Mouse (Mus musculus) thymus, postnatal 10 days (tissue): ENCODE results near the gene Sorl1.

Experiments
- DNase-seq, 2 experiments: peaks; one replicate each; pipeline ENCODE4 v3.0.0; 2021; ENCODE audit warnings: low spot score in 2 of 2

Gene Sorl1

DNA sequence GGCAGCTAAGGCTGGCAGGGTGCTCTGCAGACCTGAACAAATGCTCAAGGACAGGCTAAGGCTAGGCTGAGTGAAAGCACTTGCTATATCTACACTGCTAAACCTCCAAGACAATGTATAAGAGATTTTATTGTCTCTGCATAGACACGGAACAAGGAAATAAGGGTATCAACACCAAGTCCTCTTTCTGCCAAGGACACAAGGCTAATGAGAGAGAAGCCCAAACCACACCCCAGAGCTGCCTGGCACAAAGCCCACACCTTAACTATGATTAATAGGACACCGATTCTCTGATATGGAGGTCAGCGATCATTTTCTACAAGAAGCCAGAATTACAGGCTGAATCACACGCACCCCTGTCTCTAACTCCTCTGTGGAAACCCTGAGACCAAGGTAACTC is 120.0 kb downstream of the Sorl1 start:
- no peak for DNase-seq

DNA sequence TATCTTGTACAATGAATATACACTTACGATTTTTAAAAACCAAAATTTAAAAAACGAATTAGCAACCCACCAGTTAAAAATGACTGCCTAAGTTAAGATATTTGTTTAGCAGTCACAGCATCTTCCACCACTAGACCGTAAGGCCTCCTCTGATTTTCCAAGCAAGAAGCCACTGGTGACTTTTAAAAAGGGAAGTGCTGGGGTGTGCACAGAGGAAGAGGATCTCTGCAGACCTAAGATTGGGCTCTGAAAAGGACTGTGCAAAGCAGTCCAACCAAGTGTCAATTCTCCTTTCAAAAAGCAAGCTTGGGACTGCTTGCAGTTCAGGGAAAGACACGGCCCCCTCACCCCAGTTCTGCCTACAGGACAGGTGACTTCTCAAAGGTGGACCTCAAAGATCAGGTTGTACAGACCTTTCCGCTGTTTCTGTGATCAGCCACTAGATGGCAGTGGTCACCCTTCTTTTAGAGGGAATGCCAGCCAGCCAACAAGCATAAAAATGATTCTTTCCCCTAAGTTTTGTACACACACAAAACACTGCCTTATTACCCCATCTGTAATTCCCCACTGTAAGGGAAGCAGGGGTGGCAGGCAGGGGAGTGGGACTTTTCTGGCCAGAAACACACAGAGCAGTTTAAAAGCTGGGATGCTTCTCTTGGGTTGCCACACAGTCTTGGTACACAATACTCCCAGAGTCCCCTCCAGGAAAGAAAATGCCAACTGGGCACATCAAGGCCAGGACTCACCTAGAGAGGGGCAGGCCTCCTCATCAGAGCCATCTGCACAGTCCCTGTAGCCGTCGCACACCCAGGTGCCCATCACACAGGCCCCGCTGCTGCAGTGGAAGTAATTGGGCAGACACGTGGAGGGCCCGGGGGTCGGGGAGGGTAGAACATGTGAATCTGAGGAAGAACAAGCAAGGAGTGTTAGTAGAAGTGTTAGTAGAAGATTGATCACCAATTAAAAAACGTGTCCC is 124.3 kb downstream of the Sorl1 start:
- peak in 1 of 2 experiments; percentile 68 for DNase-seq

DNA sequence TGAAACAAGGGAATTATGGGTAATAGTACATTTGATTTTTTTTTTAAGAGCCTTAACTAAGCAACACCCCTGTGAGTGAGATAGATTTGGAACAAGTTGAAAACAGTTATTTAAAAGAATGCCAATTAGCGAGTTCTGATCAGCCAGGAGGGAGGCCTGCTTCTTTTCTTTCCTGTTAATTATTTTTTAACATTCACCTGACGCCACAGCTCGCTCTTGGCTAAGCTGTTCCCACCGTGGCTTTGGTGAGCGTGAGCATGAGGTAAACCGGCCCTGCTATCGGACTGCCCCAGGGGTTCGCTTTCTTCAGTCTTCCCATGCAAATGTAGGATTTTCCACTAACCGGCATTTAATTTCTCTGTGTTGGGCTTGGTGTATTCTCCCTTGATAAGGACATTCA is 128.8 kb downstream of the Sorl1 start:
- no peak for DNase-seq

DNA sequence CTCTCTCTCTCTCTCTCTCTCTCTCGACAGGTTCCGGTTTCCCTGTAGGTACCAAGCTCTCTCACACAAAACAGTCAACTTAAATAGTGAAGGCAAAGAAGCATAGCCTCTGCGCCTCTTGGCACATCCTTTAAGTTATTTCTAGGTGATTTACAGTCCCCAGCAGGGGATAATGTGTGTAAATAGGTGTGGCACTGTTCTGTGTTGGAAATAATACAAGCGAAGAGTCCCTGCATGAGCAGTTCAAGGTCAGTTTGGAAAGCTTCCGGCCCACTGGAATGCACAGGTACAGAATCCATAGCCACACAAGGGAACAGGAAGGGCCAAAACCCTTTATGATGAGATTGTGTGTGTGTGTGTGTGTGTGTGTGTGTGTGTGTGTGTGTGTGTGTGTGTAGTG is 130.3 kb downstream of the Sorl1 start:
- DNase-seq, result no peak

DNA sequence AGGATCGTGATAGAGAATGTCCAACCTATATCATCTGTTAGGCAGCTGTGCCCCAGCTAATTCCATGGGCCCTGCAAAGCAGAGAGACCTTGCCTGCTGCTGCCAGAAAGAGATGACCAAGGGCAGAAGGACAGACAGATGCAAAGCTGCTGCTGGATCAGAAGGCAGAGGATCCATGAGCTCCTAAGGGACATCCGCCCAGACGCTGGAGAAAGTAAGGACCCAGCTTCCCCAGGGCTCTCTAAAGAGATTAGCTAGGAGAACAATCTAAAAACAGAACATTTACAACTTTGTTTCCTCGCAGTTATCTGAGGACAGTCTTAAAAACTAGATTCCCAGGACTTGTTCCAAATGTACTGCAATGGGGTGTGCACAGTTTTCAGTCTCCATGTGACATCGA is 131.3 kb downstream of the Sorl1 start:
- no peak for DNase-seq

DNA sequence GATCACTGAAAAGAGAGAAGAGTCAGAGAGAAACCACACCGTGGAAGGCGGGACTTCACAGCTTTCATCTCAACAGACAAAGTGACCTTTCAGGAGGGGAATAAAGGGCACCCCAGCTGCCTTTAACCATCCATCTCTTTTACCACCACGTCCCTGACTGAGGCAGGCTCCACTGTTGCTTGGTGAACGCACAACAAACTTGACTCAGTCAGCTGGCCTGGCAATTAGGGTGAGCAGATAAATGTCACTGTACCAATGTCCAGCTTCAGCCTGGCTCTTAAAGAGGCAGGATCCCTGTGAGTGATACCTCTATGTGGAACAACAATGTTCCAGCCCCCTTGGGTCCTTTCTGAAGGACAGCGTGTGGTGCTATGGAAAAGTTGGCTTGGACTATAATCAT is 138.5 kb downstream of the Sorl1 start:
- DNase-seq, result no peak

DNA sequence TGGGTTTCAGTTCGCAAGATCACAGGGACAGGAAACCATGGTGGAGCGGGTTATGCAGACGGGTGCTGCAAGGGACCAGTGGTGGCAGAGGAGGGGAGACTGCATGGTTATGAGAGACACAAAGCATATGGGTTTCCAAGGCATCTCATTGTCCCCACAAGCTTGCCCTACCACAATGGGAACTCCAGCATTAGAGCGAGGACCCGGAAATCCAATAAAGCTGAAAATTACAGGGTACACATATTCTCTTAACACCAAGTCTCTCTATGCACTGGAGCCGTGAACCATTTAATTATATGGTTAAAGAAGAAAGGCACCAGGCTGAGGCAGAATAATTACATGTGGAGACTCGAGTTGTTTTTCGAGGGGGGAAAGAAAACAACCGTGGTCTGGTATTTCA is 139.0 kb downstream of the Sorl1 start:
- no peak for DNase-seq

DNA sequence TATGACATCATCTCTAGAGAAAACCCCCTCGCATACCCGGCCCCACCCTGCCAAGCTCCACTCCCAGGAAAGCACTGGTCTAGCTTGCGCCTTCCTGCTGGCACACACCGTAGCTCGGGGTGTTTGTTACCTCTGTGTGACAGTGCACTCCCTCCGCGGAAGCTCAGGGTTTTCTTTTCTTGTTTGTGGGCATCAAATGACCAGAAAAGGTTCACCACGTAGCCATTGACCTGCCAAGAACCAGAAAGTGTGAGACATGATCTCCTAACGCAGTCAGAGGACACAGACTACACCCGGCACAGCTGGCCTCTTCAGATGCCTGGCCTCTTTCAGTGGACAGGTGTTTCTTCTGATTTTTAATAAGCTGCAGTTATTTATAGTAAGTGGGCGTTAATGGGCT is 139.8 kb downstream of the Sorl1 start:
- DNase-seq, result no peak

DNA sequence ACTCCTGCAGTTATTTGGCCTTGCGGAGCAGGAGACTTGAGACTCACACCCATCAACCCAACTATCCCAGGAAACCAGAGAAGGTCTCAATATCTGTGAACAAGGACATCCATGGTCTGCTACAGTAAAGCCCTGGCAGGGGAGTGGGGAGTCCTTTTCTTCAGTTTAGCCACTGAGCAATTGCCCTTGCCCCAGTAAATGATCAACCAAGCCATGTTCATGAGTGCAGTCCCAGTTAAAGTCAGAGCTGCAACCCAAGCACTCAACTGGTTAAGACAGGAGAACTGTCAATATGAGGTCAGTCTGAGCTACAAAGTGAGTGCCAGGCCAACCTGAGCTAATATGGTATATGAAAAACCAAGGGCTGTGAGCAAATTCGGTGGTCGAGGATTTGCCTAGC is 140.8 kb downstream of the Sorl1 start:
- DNase-seq, result no peak

DNA sequence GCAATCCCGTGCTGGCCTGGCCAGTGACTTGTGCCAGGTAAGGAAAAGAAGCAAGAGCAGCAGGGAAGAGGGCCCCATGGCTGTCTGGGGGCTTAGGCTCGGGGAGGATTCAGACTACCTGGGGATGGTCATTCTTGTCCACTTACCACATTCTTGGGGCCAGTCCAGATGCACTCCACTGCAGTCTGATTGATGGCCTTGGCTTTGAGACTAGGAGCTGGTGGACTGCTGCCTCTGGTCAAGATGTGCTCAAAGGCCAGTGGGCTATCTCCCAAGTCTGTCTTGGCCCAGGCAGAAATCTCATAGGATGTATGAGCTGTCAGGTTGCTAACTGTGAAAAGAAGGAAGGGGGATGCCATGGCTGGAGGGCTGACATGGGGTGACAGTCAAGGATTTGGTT is 141.3 kb downstream of the Sorl1 start:
- DNase-seq, result no peak

DNA sequence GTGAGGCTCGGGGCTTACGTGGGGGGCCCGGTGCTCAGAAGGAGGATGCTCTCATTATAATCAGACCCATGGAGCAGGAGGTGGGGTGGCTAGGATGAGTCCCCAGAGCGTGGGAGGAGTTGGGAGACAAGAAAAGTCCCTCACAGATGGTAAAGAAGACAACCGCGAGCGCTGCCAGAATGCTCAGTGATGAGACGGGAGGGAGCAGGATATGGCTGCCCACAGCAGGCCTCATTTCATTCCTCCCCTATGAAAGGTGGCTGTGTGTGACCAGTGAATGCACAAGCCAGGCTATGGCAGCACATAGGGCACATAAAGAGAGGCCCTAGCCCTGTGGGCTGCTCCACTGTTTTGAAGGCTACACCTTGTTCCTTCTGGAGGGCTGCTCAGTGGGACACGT is 142.1 kb downstream of the Sorl1 start:
- DNase-seq, result no peak

DNA sequence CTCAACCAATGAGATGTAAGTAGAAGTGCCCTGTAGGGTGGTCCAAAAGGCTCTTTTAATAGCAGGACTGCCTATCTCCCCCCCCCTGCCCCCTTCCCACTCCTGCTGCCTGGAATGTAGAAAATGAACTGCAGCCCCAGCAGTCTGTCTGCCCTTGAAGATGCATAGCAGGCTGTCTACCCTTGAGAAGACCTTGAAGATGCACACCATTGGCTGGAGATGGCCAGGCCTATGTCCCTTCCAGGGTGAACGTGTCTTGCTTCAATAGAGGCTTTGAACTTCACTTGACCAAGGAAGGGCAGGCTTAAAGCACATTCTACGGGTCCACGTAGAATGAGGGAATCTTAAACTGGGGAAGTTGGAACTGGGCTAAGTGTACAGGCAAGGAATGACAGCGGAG is 142.8 kb downstream of the Sorl1 start:
- DNase-seq, result no peak

DNA sequence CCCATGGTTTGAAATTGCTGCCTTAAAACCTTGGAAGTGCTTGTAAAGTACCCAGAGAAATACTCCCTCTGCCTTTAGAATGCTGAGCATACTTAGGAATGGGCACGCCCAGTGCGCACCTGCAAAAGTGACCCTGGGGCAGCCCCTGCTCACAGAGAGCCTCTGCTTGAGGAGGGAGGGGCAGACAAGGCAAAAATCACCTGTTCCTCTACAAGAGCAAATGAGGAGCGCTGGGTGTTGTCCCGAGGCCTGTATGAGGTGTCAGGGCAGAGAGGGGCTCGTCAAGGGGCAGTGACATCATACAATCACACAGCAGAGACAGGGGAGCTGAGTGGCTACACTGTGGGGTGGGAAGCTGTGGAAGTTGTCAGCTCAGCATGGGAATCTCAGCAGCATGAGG is 143.3 kb downstream of the Sorl1 start:
- DNase-seq, result no peak

DNA sequence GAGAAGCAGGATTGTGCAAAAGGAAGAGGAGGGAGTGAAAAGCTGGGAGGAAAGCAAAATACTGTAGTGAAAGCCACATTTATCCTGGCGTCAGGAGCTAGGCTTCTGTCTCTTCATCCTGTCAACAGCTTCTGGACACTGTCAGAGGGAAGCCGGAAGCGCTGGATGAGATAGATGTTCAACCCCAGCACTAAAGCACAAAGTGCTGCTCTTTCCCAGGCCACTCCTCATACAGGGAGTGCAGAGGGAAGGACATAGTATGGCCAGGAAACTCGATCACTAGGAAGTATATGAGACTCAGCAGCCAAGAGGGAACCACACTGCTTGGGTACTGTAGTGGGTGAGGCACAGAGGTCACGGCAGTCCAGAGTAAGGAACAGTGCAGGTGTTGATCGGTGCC is 145.7 kb downstream of the Sorl1 start:
- DNase-seq, result no peak

DNA sequence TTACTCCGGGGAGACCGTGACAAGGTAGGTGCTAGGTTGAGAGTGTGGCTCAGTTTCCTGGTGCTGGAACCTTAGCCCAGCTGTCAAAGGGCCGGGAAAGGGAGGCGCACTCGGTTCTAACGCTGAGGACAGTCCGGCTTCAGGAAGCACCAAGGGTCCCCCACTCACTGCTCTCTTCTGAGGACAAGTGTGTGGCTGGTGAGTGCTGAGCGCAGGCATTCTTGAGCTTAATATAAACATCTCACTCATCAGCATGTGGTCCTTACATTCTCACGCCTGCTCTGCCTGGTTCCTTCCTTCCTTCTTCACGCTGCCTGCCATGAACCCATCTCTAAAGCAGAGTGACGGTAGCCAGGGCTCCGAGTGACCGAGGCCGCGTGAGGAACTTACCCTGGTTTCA is 148.1 kb downstream of the Sorl1 start:
- DNase-seq, result no peak

DNA sequence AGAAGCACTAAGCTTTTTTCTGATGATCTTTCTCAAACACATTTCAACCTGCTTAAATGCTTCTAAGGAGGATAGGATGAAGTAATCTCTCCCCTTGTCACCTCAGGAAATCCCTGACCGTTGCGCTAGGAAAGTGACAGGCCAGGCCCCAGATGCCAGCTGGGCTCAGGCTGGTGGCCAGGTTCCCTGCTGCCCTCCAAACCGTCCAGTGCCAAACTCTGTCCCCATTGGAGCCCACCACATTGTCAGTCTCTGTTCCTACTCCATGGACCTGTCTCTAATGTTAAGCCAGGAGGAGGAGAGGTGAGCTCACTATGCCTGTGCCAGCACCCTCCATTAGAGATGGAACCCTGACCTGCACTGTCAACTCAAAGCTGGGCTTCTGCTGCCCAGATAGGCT is 149.4 kb downstream of the Sorl1 start:
- no peak for DNase-seq

DNA sequence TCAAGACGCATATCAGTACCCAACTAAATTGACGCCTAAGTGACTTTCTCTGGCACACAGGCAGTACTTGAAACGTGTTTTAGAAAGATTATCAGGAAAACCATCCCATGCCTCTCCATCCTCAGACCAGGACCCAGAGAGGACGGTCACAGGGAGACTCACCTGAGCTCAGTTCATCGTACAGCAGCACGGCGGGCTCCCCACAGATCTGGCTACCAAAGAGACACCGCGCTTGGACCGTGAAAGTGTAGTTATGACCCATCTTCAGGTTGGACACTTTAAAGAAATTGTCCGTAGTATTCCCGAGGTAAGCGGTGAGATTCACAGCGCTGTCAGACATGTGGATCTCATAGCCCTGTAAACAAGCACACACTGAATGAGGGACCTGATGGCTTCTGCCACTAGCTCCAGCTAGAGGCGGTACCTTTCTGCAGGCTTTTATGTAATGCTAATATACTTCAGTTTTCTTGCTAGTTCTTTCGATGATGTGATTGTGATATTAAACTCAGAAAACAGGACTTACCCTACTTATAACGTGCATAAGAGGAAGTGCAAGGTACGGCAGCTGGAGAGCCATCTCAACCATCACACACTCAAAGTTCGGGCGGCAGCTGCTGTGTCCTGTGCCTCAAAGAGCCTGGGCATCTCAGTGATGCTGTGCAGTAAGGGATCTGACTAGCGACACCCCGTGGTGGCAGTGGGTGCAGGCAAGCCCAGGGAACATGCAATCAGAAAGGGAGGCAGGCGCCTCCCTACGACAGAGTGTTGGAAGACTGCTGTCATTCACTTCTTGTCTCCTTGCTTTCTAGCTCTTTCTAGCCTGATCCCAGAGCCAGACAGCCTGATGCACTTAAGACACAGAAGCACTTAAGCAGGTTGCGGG is 150.1 kb downstream of the Sorl1 start:
- peak in 1 of 2 experiments; percentile 23 for DNase-seq

DNA sequence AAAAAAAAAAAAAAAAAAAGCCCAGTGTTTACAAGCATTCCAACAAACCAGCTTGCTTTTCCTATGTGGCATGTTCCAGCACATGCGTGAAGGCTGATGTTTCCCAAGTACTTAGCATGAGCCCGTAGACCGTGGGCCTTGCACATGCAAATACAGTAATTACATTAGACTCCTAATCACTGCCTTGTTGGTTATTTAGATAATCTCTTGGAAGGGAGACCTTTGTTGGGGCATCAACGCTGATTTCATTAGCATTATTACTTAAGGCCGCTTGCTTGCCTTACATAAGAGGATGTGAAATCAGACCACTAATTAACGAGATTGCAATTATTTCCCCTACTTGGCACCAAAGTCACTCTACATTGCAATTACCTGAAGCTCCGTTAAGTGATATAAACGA is 154.1 kb downstream of the Sorl1 start:
- DNase-seq, result no peak

DNA sequence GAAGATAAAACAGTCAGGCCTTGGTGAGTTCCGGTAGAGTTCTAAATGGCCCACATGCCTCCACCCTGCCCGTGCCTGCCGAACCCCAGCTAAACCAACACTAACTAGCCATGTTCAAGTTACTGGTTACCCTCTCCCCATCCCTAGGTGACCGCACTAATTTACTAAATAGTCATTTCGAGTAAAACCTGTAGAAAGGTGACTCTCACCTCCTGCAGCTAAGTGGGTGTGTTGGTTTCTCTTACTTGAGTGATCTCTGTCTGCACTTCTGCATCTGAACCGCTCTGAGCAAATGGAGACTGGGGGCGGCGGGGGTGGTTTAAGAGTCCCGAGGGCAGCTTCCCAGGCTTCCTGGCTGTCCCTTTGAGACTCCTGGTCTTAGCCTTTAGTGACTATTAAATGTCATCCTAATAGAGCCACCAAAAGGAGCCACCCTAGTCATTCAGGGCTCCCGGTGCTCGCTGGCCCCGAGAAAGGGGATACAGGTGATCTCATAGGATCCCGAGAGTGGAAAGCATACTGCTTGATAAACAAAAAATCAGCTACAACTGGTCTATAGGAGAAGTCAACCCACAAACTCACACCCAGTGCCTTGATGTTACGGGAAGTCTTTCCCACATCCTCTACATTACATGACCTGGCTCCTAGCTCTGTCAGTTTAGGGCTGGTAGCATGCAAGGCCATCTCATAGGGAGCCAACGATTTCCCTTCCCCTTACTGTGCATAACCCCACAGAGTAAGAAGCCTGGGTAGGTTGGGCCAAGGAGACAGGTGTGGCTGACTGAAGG is 155.2 kb downstream of the Sorl1 start:
- no peak for DNase-seq

DNA sequence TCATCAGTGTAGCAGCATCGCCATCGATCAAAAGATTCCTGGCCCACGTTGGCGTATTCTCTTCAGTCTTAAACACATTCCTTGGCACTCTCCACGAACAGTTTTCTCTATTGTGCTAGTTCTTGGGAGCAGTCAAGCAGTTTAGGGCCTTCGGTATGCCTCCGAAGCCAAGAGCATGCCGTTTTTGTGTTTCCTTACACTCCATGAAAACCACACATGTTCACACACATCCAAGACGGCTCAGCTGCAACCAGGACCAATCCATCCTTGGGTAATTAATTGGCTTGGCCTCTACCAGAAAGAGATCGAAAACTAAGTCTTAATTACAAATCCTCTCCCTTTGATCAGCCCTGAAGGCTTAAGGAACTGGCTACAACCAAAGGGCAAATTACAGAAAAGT is 162.8 kb downstream of the Sorl1 start:
- DNase-seq, result no peak

DNA sequence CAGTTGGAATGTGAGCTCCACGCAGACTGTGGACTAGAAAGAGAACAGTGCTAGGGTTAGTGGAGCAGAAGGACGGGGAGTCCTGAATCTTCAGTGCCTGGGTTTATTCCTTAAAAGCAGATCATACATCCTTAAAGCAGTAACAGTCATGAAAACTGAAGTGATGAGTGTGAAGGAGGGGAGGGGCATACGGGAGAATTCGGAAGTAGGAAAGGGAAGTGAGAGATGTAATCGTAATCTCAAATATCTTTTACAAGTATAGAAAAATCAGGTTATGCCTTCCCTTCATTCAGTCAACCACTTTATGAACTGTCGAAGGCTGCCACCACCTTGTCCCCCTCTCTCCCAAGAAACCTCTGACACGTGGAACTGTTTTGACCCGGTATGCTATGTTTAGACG is 165.8 kb downstream of the Sorl1 start:
- no peak for DNase-seq

DNA sequence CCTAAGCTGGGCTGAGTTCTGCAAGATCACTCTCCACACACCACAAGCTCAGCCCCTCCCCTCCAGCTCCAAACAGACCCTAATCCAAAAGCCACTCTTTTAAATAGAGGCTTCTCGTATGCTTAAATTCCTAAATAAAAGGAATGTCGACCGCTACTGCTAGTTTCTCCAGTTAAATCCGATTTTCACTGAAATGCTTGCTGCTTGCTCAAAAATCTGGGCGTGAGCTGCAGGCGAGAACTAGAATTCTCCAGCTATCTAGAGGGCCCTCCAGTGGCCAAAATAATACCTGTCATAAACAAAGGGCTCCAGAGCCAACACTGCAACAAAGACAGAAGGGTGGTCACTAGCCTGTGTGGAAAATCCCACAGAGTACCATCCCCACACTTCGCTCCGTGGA is 170.6 kb downstream of the Sorl1 start:
- DNase-seq, result peak in 1 of 2 experiments; percentile 15
